Mouse (Mus musculus): ENCODE measurements at regions not wholly inside any gene's neighbourhood (a gene's known extent, or its start where the extent isn't known, plus 50 kb on each side); places are given as distances from the start of the nearest gene placed in this dataset.

DNA sequence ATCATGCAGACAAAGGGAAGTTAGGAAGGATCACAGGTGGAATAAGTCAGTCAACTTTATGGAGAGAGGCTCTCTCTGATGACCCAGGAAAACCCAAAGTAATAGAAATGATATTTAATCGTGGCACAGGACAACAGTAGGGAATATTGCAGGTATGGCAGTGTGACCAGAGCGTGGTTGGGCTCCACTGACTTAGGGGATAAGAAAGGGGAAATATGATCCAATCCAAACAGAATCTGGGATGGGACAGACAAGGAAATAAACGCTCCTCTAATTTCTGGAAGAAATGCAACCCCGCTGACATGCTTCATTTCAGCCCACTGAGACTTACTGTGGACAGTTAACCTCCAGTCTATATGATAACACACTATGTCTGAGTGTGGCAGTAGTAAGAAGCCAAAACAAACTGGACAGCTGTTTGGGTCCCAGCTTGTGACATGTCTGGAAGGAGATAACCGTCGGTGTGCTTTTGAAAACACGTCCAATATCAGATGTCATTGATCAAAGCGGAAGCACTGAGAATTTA lies 400.0 kb downstream of the Rps24 start:
- no peak for DNase-seq

DNA sequence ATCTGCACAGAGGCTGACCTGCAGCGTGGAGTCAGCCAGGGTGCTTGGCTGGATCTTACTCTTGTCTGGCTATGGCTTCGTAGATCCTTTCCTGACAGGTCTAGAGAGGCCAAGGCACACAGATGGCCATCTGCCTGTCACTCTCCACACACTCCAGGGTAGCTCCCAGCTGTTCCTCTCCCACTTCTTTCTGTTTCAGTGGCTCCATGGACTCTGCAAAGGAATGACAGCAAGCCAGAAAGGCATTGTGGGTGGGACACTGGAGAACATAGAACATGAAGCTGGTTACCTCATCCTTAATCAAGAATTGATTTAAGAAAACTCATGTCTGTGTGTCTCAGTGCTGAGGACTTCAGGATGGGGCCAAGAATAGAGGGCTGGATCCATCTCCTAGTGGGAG lies 403.9 kb downstream of the Rps24 start:
- DNase-seq = no peak

DNA sequence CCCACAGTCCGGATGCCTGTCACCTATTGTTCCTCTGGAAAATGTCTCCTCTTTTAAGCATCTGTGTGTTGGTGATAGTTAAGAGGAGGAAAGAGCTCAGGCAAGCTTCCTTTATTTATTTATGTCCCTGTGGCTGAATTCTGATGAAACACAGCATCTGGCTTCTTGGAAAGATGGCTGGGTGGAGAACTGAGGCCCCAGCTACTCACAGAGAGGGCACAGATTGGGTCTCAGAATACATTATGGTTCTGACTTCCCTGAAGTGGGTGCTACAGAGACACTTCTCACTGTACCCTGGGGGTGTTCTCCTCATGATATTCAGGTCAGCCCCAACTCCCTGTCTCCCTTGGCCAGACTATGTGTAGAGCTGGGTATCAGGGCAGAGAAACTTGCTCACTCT lies 408.3 kb downstream of the Rps24 start:
- no peak for DNase-seq

DNA sequence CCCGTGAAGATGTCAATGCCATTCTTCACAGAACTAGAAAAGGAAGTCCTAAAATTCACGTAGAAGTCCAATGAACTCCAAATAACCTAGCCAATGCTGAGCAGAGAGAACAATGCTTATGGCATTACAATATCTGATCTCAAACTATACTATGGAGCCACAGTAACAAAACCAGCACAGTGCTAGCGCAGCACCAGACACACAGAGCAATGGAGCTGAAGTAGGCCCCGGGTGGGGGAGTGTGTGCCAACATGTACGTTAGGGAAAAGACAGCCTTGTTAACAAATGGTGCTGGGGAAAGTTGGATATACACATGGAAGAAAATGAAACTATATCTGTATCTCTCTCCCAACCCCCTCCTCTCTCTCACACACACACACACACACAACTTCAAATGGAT lies 409.8 kb downstream of the Rps24 start:
- DNase-seq = no peak

DNA sequence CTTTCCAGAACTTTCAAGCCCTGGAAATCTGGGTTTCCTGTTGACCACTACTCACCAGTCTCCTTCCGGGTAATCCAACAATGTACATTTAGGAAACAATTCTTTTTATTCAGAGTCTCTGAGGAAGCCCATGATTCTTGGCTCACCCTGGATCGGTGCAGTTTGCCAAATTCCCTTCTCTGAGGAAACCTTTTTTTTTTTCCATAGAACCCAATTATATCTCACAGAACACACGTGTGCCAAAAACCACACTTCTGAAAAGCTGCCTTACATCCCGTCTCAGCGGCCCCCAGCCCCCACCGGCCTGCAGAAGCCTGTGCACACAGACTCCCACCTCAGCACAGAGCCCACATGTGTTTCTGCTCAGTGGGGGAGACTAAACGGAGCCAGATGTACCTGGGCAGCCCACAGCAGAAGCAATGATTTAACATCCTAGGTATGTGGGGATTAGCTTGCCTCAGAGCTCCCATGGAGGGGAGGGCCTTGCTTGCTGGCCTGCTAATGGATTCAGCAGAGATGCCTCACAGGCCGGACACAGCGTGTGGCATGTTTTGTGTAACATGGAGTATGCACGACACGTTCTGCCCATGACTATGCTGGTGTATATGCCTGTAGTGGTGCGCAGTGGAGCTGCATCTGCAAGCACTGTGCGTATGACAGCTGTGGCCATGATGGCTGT lies 413.7 kb downstream of the Rps24 start:
- DNase-seq = no peak

DNA sequence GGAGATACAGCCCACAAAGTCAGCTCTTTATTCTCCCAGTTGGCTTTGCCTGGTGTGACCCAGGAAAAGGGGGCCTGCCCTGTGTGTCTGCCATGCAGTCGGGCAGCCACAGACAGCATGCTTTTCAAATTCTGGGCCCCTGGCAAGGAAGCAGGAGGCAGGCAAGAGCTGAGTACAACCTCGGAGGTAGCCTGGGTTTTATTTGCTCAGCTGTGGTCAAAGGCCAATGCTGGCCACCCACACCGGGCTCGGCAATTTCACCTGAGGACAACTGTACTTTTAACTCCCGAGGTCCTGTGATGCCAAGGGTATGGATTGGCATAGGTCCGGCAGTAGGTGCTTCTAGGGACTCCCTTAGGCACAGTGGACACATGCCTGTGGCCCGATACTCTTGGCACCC lies 414.8 kb downstream of the Rps24 start:
- DNase-seq = no peak

DNA sequence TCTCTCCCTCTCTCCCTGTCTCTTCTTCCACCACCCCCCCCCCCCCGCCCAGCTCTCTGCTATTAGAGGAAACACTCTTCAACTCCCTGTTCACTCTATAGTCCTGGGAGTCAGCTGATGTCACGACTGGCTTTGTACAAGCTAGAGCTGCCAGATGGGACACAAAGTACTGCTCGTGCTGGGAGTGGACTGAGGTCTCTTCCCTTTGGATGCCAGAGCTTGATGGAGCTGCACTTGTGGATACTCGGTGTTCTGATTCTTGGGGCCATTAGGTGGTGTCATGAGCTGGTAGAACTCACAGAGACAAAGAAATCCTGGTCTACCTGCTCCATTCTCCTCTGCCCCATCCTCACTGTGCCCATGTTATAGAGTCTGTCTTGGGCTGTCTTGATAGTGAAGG lies 415.9 kb downstream of the Rps24 start:
- no peak for DNase-seq

DNA sequence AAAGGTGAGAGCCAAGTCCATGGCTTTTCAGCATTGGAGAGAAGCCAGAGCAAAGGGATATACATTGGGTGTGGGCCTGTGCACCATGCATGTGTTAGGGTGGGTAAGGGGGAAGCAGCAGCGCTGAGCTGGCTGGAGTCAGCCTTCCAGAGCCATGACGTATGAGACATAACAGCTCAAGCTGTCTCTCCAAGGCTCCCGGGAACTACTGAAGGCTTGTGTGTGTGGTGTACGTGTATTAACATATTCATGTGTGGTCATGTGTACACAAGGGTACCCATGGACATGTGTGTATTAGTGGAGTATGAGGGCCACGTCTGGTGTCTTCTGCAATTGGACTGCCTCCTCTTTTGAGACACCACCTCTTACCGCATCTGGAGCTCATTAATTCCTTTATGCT lies 417.8 kb downstream of the Rps24 start:
- no peak for DNase-seq

DNA sequence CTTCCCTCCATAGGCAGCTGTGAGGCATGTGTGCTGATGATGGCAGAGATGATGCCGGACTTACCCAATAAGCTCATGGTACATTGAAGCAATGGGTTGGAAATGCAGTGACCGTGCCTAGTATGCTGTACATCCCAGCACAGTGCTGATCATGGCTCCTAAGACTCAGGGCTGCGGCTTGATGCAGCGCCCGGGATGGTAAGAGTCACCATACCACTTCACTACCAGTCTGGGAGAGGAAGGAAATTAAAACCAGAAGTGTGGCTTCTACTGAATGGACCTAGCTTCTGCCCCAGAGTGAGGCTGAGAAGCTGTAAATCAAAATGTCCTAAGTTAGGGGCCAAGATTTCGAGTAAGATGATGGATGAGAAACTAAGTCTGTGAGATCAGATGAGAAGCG lies 420.0 kb downstream of the Rps24 start:
- no peak for DNase-seq

DNA sequence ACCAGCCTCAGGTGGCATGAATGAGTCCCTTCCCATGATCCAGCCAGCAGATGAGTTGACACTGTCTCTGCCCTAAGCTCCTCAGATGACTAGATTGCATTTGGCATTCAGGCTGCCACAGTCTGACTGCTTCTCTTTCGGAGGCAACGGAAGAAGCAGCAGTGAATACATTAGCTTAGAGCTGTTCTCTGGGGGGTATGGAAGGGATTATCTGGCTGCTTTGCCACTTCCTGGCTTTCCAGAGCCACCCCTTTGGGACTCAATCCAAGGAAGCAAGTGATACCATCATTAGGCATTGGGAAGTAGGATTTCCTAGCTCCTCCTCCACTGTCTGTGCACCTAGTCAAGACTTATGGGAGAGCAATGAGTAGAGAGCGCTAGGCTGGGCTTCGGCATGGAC lies 421.5 kb downstream of the Rps24 start:
- no peak for DNase-seq

DNA sequence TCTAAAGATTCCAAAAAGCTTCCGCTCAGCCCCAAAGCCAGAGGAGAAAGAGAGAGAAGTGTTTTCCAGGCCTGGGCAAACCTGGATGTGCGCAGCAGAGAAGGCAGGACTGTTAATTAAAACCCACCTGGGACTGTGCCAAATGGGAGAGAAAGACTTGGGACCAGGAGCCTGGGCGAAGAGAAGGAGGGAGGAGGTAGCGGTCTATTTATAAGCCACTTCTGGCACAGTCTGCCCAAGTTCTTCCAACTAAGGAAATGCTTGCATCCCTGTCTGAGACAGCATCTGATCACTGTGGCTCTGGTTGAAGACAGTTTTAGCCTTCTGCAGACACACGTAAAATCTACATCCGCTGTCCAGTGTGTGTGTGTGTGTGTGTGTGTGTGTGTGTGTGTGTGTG lies 424.7 kb downstream of the Rps24 start:
- DNase-seq = no peak

DNA sequence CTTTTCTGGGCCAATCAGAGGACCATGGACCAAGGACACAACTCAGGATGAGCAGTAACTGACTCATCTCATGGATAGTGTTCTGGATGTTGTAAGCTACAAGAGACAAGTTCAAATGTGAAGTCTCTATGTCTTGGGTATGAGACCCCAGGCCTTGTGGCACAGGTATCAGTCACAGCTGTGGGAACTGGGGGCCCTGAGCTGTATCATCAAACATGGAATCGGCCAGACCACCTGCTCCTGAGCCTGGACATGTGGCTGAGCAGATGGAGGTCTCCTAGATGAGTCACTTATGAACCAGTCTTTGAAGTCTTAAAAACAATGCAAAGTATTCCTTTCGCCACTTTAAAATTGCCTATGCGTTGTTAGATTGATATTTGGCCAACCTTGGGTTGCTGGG lies 432.1 kb downstream of the Rps24 start:
- DNase-seq = no peak

DNA sequence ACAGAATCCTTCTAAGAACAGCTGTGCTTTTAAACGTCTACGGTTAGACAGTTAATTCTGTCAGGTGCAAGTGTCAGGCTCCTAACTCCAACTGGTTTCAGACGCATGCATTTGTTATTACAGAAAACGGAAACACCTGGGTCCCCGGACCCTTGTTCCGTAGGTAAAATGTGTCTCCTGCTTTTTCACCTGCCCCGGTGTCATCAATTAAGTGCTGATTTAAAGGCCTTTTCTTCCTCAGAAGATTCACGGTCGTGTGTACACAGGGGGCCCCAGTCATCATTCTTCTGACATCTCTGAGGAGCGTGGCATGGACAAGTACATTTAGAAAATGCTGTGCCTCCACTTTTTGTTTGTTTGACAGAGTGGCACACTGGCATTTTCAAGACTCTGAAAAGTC lies 435.1 kb downstream of the Rps24 start:
- no peak for DNase-seq

DNA sequence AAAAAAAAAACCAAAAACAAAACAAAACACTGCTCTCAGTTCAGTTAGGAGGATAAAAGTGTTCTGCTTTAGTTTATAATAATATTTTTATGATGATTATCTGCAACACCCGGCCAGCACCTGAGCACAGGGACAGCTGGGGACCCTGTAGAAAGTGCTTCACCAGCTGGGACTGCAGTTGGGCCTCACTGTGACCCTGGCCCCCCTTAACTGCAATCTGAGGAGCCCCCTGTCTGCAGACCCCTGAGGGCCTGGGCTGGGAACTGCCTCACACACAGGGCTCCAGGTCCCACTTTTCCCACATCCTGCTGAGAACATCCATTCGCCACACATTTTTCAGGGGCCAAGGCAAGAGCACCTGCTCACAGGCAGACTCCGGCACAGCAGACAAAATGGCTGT lies 437.6 kb downstream of the Rps24 start:
- DNase-seq = no peak

DNA sequence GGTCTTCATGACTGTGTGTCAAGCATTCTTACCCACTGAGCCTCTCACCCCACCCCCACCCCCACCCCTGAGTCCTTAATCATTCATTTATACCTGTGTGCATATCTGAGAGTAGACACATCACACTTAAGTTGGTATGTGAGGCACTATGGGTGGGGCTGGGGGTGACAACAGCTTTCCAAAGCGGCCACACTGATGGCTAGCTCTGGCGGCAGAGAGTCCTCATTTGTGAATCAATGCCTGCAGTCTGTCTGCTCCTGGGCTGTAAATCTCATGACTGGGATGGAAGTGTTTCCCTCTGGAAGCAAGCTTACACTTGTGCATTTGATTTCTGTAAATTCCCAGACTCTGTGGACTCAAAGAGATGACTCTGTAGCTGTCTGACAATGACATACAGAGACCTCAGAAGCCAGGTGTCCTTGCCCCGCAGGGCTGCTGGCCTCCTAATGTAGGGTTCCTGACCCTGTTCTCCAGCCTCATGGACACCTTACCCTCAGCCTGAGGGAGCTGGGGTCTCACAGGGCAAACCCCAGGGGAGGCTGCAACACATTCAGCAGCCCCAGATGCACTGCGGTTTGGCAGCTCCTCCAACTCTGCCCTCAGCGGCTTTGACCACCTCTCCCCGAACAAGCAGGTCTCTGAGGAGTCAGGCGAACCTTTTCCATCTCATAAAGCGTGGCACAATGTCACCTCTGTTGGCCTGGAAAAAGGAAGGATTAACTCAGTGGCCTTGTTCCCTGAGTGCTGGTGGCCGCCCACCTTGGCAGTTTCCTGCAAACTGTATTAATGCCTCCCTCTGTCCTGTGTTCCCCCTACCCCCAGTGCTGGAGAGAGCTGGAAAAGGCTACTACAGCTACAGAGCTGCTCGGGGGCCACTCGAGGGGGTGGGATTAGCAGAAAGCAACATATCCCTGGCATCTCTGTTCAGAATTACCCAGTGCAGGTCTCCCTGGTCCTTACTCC lies 439.4 kb downstream of the Rps24 start:
- DNase-seq = no peak

DNA sequence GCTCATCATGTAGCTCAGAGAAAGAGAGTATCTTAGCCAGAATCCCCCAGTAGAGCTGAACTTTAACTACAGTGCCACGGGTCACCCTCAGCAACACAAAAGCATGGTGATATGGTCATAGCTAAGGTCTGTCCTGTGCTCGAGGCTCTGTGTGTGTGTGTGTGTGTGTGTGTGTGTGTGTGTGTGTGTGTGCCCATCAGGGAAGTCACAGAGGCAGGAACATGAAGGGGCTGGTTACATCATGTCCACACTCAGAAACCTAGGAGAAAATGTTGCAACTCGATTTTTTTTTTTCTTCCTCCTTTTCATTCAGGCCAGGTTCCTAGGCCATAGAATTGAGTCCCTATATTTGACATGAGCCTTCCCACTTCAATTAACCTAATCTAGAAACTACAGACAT lies 441.8 kb downstream of the Rps24 start:
- no peak for DNase-seq

DNA sequence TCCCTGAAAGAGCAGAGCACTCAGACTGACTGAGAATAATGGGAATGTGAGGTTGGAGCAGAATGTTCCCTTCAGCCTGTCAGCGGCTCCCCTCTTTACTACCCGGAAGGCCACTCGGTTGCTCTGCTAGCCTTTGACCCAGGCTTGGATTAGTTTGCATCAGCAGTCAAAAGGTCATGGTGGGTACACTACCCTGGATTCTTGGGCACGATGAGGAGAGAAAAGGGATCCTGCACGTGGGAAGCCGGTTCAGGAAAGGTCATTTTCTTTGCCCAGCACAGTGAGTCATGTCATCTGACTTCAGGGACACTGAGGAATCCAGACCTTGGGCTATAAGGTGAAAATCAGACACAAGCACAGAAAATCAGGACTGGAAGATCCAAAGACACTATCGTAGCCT lies 443.3 kb downstream of the Rps24 start:
- no peak for DNase-seq

DNA sequence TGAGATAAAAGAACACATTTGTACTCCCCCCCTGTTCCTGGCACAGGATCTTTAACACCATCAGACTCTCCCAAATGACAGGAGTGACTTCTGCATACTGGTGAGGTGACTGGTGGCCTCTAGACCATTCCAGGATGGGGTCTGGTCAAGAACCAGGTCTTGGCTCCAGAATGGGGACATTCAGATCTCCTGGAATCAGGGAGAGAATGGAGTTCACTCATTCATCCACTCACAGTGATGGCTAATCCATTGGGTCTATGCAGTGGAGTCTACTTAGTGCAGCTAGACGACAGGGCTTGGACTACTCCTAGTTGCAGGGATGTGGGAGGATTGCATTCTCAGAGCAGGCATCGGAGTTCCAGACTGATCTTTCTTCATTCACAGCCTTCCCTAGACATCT lies 451.0 kb downstream of the Rps24 start:
- no peak for DNase-seq

DNA sequence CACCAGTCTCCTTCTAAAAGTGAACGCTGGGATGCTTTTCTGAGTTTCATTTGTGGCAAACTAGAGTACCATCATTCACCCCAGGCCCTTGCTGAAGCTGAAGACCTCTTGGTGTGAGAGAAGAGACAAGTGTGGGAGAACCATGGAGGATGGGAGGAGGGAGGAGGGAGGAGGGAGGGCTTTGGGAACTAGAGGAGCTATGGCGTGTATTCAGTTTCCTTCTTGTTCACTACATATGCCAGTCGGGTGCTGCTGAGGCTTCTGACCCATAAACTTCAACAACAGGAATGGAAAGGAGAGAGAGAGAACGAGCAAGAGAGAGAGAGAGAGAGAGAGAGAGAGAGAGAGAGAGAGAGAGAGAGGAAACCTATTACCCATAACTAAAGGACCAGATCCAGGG lies 452.1 kb downstream of the Rps24 start:
- no peak for DNase-seq

DNA sequence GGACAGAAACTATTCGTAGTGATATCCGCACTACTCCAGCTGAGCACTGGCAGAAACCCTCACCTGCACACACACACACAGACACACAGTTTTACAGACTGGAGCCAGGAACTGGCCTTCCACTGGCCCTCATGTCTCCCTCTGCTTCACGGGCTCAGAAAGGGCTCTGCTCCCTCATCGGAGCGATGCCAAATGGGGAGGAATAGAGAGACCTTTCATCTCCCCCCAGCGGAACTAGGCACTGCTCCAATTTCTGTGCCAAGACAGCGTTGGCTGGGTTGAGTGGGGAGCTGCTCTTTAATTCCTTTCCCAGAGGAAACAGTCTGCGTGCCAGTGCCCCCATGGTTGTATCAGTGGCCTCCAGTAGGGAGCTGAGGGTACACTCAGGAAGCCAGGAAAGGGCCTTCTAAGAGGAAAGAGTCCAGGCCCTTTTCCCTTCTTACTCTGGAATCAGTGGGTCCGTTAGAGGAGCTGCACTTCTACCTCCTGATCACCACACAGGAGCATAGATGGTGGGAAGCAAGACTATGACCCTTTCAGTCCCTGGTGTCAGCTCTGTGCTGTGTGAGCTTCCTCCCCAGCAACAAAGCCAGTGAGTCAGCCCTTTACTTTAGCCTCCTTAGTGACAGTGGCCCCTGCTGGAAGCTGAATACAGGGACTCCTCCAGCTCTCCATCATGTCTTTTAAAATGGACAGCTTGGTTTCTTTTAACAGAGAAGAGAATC lies 452.7 kb downstream of the Rps24 start:
- DNase-seq = no peak

DNA sequence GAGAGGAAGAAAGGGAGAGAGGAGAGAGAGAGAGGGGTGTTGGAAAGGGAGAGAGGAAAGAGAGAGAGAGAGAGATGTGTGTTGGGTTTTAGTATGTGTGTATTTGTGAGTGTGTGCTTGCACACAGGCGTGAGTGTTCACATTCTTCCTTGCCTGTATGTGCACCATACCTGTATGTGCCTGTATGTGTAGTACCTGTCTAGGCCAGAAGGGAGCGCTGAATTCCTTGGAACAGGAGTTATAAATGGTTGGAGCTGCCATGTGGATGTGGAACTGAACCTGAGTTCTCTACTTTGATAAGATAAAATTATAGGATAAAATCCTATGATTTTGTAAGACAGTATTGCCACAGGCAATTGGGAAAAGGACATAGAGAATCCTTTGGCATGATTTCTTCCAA lies 458.8 kb downstream of the Rps24 start:
- peak; percentile 5 to 13 for DNase-seq

DNA sequence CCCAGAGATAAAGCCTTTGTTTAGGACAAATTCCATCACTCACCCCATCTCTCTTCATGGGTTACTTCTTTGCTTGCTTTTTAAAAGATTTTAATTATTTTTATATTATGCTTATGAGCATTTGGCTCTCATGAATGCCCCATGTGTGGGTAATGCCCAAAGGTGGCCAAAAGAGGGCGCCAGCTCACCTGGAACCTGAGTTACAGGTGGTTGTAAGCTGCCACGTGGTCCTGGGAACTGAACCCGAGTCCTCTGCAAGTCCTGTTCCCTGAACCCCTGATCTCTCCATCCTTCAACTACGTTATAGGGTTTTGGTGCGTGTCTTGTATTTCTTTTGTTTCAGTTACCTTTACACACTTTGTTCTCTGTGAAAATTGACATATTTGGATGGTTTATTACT lies 460.2 kb downstream of the Rps24 start:
- no peak for DNase-seq

DNA sequence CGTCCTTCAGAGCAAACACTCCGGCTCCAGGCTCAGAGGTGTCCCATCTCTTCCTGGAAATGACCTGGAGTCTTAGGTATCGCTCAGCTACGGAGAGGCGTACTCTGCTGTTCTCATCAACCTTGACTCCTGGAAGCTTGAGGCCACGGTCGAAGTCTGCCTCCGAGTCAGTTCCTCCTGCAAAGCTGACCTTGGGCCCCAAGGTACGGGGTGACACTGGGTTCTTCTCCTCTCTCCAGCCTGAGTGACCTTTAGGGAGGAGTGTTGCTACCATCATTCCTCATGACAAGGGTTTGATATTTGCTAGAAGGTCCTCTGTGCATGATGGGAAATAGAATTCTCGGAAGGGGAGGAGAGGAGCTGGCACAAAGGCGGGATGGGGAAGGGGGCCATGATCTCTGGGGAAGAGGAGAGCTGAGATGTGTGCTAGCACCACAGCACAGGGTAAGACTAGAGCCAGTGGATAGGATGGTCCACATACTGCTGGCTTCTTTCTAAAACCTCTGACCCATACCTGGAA lies 469.0 kb downstream of the Rps24 start:
- DNase-seq = no peak
